Mouse (Mus musculus) myocyte (in vitro differentiated cells): ENCODE data around the gene Erbb2. TPM values are rescaled to one million over a fixed set of nuclear protein-coding genes. Genes with fewer than 3 reads are reported as not detected.

Source experiments
- H3K27me3 ChIP-seq: one replicate; pipeline ENCODE4 v1.6.1; 2011; ENCODE audit not compliant: control insufficient read depth, insufficient read depth, insufficient read length
- H3K36me3 ChIP-seq: one replicate; pipeline ENCODE4 v1.6.1; 2011; ENCODE audit not compliant: control insufficient read depth, insufficient read depth
- H3K4me2 ChIP-seq: one replicate; pipeline ENCODE4 v1.6.1; 2011; ENCODE audit warnings: low read depth, control low read depth
- H3K4me3 ChIP-seq: one replicate; pipeline ENCODE4 v1.5.1; 2011; ENCODE audit warnings: mild to moderate bottlenecking, control low read depth, moderate library complexity
- H3K79me2 ChIP-seq: one replicate; pipeline ENCODE4 v1.6.1; 2011; ENCODE audit not compliant: control insufficient read depth, insufficient read depth
- H3ac ChIP-seq: one replicate; pipeline ENCODE4 v1.6.1; 2011; ENCODE audit not compliant: control insufficient read depth, insufficient read length
- CEBPB ChIP-seq: IDR thresholded peaks from 2 replicates; pipeline ENCODE4 v1.6.1; 2011; ENCODE audit warnings: mild to moderate bottlenecking, moderate library complexity; ENCODE audit not compliant: poor library complexity, insufficient read depth, severe bottlenecking
- E2F4 ChIP-seq: IDR thresholded peaks from one replicate; pipeline ENCODE4 v1.6.1; 2011; ENCODE audit warnings: mild to moderate bottlenecking, control low read depth, moderate library complexity; ENCODE audit not compliant: insufficient read depth
- MAX ChIP-seq: IDR thresholded peaks from one replicate; pipeline ENCODE4 v1.6.1; 2011; ENCODE audit warnings: low read depth, mild to moderate bottlenecking, control low read depth
- MYOD1 ChIP-seq, 3 experiments: IDR thresholded peaks; one replicate each; pipeline ENCODE4 v1.6.1; 2011; ENCODE audit warnings: control low read depth in 2 of 3, low read depth in 2 of 3, mild to moderate bottlenecking in 2 of 3, moderate library complexity in 1 of 3; ENCODE audit not compliant: insufficient read length in 2 of 3, control insufficient read depth in 1 of 3
- MYOG ChIP-seq, 3 experiments: IDR thresholded peaks; one replicate each; pipeline ENCODE4 v1.6.1; 2011; ENCODE audit warnings: control low read depth in 2 of 3, low read depth in 2 of 3, mild to moderate bottlenecking in 2 of 3; ENCODE audit not compliant: insufficient read length in 2 of 3, control insufficient read depth in 1 of 3, insufficient read depth in 1 of 3
- POLR2A ChIP-seq: IDR thresholded peaks from one replicate; pipeline ENCODE4 v1.6.1; 2011; ENCODE audit warnings: low read depth, mild to moderate bottlenecking, control low read depth, moderate library complexity; ENCODE audit not compliant: insufficient read length
- POLR2AphosphoS2 ChIP-seq: IDR thresholded peaks from one replicate; pipeline ENCODE4 v1.6.1; 2011; ENCODE audit warnings: low read depth, control low read depth; ENCODE audit not compliant: insufficient read length
- REST ChIP-seq: IDR thresholded peaks from one replicate; pipeline ENCODE4 v1.6.1; 2011; ENCODE audit warnings: mild to moderate bottlenecking, control low read depth, moderate library complexity; ENCODE audit not compliant: insufficient read depth, insufficient read length
- SRF ChIP-seq: IDR thresholded peaks from one replicate; pipeline ENCODE4 v1.6.1; 2011; ENCODE audit warnings: low read depth; ENCODE audit not compliant: control insufficient read depth, insufficient read length
- TCF12 ChIP-seq: IDR thresholded peaks from one replicate; pipeline ENCODE4 v1.6.1; 2011; ENCODE audit warnings: mild to moderate bottlenecking, control low read depth; ENCODE audit not compliant: poor library complexity, insufficient read depth, severe bottlenecking
- TCF3 ChIP-seq: IDR thresholded peaks from one replicate; pipeline ENCODE4 v1.6.1; 2011; ENCODE audit warnings: low read depth, control low read depth; ENCODE audit not compliant: insufficient read length
- USF1 ChIP-seq: IDR thresholded peaks from one replicate; pipeline ENCODE4 v1.6.1; 2011; ENCODE audit warnings: low read depth, mild to moderate bottlenecking, control low read depth, moderate library complexity
- polyA plus RNA-seq: library from polyadenylated mRNA; unstranded; fragments of >200 nt; fragmentation: generic; extraction: Trizol; gene quantifications from one replicate; pipeline ENCODE4 v1.2.1, GENCODE M21; 2012; ENCODE audit warnings: missing spikeins

The Erbb2 gene
- polyA plus RNA-seq, 1 experiment = 33.5 TPM

DNA sequence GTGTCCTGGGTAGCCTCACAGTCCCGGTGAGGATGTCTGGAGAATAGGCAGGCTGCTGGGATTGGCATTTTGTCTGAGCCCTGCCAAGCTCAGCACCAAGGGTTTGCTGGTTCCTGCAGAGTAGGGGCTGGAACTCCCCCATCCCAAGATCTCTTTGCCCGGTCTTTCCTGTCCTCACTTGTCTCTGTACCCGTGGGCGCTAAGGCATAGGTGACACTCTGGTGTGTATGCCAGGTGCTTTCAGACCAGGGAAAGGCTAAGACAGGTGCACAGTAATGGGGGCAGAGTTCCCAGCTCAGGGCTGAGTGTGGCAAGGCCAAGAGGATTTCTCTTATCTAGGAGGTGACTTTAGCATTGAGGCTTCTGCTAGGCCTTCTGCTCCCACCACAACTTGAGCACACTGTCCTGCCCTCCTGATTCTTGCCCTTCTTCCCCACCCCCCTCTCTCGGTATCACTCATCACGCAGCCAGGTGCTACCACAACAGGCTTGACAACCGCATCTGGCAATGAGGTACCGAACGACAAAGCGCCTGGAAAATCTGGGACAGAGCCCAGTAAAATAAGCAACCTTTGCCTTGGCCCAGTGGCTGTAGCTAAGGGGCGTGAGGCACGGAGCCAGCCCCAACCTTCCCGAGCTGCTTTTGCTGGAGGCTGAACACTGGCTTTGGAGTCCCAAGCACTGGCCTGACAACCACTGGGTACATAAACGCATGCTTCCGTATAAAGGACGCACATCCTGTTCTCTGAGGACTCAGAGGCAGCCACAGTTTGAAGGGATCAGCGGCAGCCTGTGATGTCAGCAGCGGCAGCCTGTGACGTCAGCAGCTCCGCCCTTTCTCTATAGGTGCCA, 37.9 kb downstream of the Erbb2 start:
- H3K27me3 ChIP-seq = peaks cover 100% of the 10 kb centered on the region
- H3ac ChIP-seq = no peak overlapping the region
- H3K79me2 ChIP-seq = no peaks in the 10 kb centered on the region
- no peak overlapping the region for H3K4me2 ChIP-seq
- H3K4me3 ChIP-seq = no peak overlapping the region
- no peaks in the 10 kb centered on the region for H3K36me3 ChIP-seq
- TF ChIP-seq MAX (no peak), CEBPB (no peak), SRF (no peak), MYOG (IDR thresholded peaks at IDR 0.05; ENCODE audit: control insufficient read depth in 1 of 3, insufficient read depth in 1 of 3, insufficient read length in 2 of 3, low read depth in 2 of 3) (no peak), TCF3 (no peak), POLR2A (no peak), USF1 (no peak), E2F4 (no peak), REST (no peak), TCF12 (no peak), MYOD1 (IDR thresholded peaks at IDR 0.05; ENCODE audit: control insufficient read depth in 1 of 3, insufficient read length in 2 of 3, low read depth in 2 of 3) (no peak), POLR2AphosphoS2 (no peak)

- no peak overlapping the region for H3K4me2 ChIP-seq
- H3K79me2 ChIP-seq = no peaks in the 10 kb centered on the region
- H3ac ChIP-seq = no peak overlapping the region
- H3K27me3 ChIP-seq = peaks cover 83% of the 10 kb centered on the region
- H3K36me3 ChIP-seq = no peaks in the 10 kb centered on the region
- H3K4me3 ChIP-seq = no peak overlapping the region
- TF ChIP-seq POLR2A (no peak), TCF3 (no peak), E2F4 (no peak), MAX (no peak), TCF12 (no peak), MYOD1 (IDR thresholded peaks at IDR 0.05; ENCODE audit: control insufficient read depth in 1 of 3, insufficient read length in 2 of 3, low read depth in 2 of 3) (no peak), USF1 (no peak), SRF (no peak), CEBPB (no peak), REST (no peak), MYOG (IDR thresholded peaks at IDR 0.05; ENCODE audit: control insufficient read depth in 1 of 3, insufficient read depth in 1 of 3, insufficient read length in 2 of 3, low read depth in 2 of 3) (no peak), POLR2AphosphoS2 (no peak)
Observed at GRCm38 (mm10) chr11:98455484-98455883, 43.2 kb downstream of the Erbb2 start.

DNA sequence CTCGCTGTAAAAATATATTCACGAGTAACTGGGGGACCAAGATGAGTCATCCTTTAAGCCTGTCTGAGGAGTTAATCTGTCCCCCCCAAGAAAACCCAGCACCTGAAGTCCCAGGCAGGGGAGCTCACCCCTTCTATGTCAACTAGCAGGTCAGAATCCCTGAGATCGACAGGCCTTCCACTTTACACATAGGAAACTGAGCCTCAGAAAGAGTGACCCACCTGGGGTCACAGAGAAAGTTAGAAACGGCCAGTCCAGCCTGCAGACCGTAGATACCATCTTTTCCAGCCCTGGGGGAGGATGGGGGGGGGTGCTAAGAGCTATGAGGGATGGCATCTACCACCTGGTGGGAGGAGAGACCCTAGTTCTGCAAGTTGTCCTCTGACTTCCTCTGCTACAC, 44.3 kb downstream of the Erbb2 start:
- Histone ChIP-seq H3K36me3 (no peaks in the 10 kb centered on the region), H3K79me2 (no peaks in the 10 kb centered on the region), H3K27me3 (peaks cover 79% of the 10 kb centered on the region), H3ac (no peak overlapping the region), H3K4me3 (peak overlapping the region; percentile 16), H3K4me2 (no peak overlapping the region)
- TF ChIP-seq MYOG (IDR thresholded peaks at IDR 0.05; ENCODE audit: control insufficient read depth in 1 of 3, insufficient read depth in 1 of 3, insufficient read length in 2 of 3, low read depth in 2 of 3) (no peak), REST (no peak), TCF12 (no peak), POLR2AphosphoS2 (no peak), CEBPB (no peak), MAX (no peak), E2F4 (no peak), TCF3 (no peak), POLR2A (no peak), SRF (no peak), USF1 (no peak), MYOD1 (IDR thresholded peaks at IDR 0.05; ENCODE audit: control insufficient read depth in 1 of 3, insufficient read length in 2 of 3, low read depth in 2 of 3) (no peak)

- peaks cover 79% of the 10 kb centered on the region for H3K27me3 ChIP-seq
- no peak overlapping the region for H3ac ChIP-seq
- peak overlapping the region; percentile 16 for H3K4me3 ChIP-seq
- TF ChIP-seq MAX (no peak), CEBPB (no peak), E2F4 (no peak), TCF3 (no peak), USF1 (no peak)
- peak overlapping the region; percentile 84 for H3K4me2 ChIP-seq
- H3K36me3 ChIP-seq = no peaks in the 10 kb centered on the region
- H3K79me2 ChIP-seq = no peaks in the 10 kb centered on the region
Observed at GRCm38 (mm10) chr11:98456945-98457344, 44.7 kb downstream of the Erbb2 start.
